Mouse (Mus musculus): ENCODE results near the gene 4632433K11Rik. TPM values are rescaled to one million over a fixed set of nuclear protein-coding genes. Genes with fewer than 3 reads are reported as not detected.

Gene 4632433K11Rik
- total and polyA plus RNA-seq, 3 experiments = not detected

DNA sequence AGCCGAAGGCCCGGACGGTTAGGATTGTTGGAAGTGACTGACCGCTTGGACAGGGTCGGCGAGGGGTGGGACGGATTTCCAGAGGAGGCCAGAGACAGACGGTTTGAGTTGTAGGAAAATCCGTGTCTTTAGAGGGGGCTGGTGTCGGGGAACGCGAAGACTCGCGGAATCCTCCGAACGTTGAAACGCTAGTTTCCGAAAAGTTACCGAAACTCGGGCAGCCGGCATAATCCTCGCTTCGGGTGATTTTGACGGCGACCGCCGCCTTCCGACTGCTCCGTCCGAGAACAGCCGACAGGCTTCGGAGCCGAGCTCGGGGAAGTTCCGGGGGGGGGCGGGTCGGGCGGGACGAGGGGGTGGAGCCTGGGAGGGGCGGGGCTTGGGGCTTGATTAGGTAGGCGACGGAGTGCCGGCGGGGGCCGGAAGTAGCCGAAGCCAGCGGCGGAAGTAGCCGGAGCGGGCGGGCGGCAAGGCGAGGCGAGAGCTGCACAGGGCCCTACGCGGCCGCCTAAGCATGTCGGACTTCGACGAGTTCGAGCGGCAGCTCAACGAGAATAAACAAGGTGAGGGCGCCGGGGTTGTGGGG is 27.9 kb downstream of the 4632433K11Rik start, which contains the start of gene U2af2:
Gene U2af2 (plus strand): TSS at position 370 of the 586 bp plus-strand sequence.
- Histone ChIP-seq H3K79me2 (replicated peaks; ENCODE audit: control insufficient read depth, extremely low read depth, insufficient read depth, poor library complexity, severe bottlenecking) (peaks cover 42% of the 10 kb centered on the region), H3K27ac (ENCODE audit: insufficient read depth, low read depth) (peak within 1 kb of the TSS; percentile 90), H3K27me3 (replicated peaks) (no peaks in the 10 kb centered on the region), H3K4me1 (ENCODE audit: control insufficient read depth in 1 of 2, insufficient read depth in 2 of 2) (peaks cover 2 to 54% of the 10 kb centered on the region in 2 experiments; a peak in 3 of 4 replicates), H3K9ac (ENCODE audit: insufficient read depth, low read depth) (peak within 1 kb of the TSS; percentile 99), H3K4me3 (replicated peaks in 1 of 3; ENCODE audit: low read depth in 2 of 3, low read length in 2 of 3, poor library complexity in 1 of 3) (peak within 1 kb of the TSS; percentile 67 to 90 (median 73)), H3K9me3 (replicated peaks; ENCODE audit: low read length) (no peaks in the 10 kb centered on the region), H3K36me3 (replicated peaks in 1 of 2; ENCODE audit: control insufficient read depth in 1 of 2, insufficient read depth in 1 of 2, low read length in 1 of 2) (peaks cover 11 to 30% of the 10 kb centered on the region in 2 experiments), H3K4me2 (ENCODE audit: insufficient read depth, low read depth, poor library complexity, severe bottlenecking) (peak within 1 kb of the TSS; percentile 80; the same call in 1 of the 2 replicates)
- in situ Hi-C loops (cut with MboI; ENCODE audit: low pct_ligation_motif_present, low pct_unique_long_range_greater_than_20kb, low sequenced_read_pairs) = loop anchor here (5.0 kb wide), 1 partner anchor 65 kb away; the partner anchor contains the start of gene Rasl2-9
- peak; percentile 85 for DNase-seq (ENCODE audit: extremely low read depth)
- TF ChIP-seq MEF2A (IDR thresholded peaks at IDR 0.05; ENCODE audit: borderline replicate concordance, low read depth, low read length) = no peak
- no peak for TF ChIP-seq TBP (conservative IDR thresholded peaks at IDR 0.05; ENCODE audit: low read depth, low read length)
- TF ChIP-seq TCF12 (IDR thresholded peaks at IDR 0.05; ENCODE audit: low read depth, low read length) = peak; percentile 43
- TF ChIP-seq POLR2A (IDR thresholded peaks at IDR 0.05; ENCODE audit: low read depth, low read length) = peak; percentile 72
- TF ChIP-seq CTCF (conservative IDR thresholded peaks at IDR 0.05 in 1 of 2, IDR thresholded peaks at IDR 0.05 in 1 of 2; ENCODE audit: low read depth in 2 of 2, low read length in 2 of 2) = no peak
- TF ChIP-seq NELFE (IDR thresholded peaks at IDR 0.05; ENCODE audit: low read depth, low read length) = peak; percentile 73
- no peak for TF ChIP-seq ZKSCAN1 (IDR thresholded peaks at IDR 0.05; ENCODE audit: borderline replicate concordance, low read depth, low read length)
- TF ChIP-seq ZNF384 (IDR thresholded peaks at IDR 0.05; ENCODE audit: low read depth, low read length) = no peak
- TF ChIP-seq USF2 (conservative IDR thresholded peaks at IDR 0.05; ENCODE audit: low read depth, low read length) = no peak
- TF ChIP-seq IRF4 (IDR thresholded peaks at IDR 0.05; ENCODE audit: low read depth, low read length) = no peak
- peak; percentile 82 for TF ChIP-seq ZMIZ1 (IDR thresholded peaks at IDR 0.05; ENCODE audit: low read depth, low read length)
- TF ChIP-seq HCFC1 (IDR thresholded peaks at IDR 0.05; ENCODE audit: low read depth, low read length) = no peak
- TF ChIP-seq E2F4 (IDR thresholded peaks at IDR 0.05; ENCODE audit: insufficient replicate concordance, low read depth, low read length) = no peak
- no peak for TF ChIP-seq ETS1 (conservative IDR thresholded peaks at IDR 0.05; ENCODE audit: low read depth, low read length)
- peak; percentile 53 for TF ChIP-seq MAZ (IDR thresholded peaks at IDR 0.05; ENCODE audit: low read depth, low read length)
- no peak for TF ChIP-seq USF1 (IDR thresholded peaks at IDR 0.05; ENCODE audit: low read depth, low read length)
- TF ChIP-seq CHD2 (IDR thresholded peaks at IDR 0.05; ENCODE audit: low read length) = no peak
- TF ChIP-seq JUND (conservative IDR thresholded peaks at IDR 0.05; ENCODE audit: low read depth, low read length) = no peak
- 0 out of 2 replicates have a peak, but pooled peaks have one; percentile 81 for TF ChIP-seq POLR2AphosphoS2 (IDR thresholded peaks at IDR 0.05; ENCODE audit: low read depth, low read length)
- no peak for TF ChIP-seq BHLHE40 (IDR thresholded peaks at IDR 0.05; ENCODE audit: low read depth, low read length)
- dilution Hi-C loops (cut with MboI; ENCODE audit: extremely low pct_ligation_motif_present, extremely low pct_unique_long_range_greater_than_20kb, low sequenced_read_pairs) = no loop called here
